Mouse (Mus musculus): Measurements from ENCODE around the gene Trpc4ap. TPM values are rescaled to one million over a fixed set of nuclear protein-coding genes. Genes with fewer than 3 reads are reported as not detected.
A peak's percentile ranks its signal among the peaks of the same experiment; 100 is the strongest.

The Trpc4ap gene
- total RNA-seq, 2 experiments from 2014 or later = 129 to 141 TPM

Small RNA genes within 50 kb of the gene (microRNA-seq; reads per million reads assigned to microRNA genes)
- 6.0 reads per million, percentile 17 among the genes with 10 or more reads in this experiment for gene Mir499

Other genes starting within 250 kb of the Trpc4ap start
- 10 to 100 TPM; 54.8 to 65.8 TPM for gene Ncoa6, start 218.5 kb downstream of the Trpc4ap start, total RNA-seq (2021)
- gene Acss2, start 174.4 kb downstream of the Trpc4ap start, total RNA-seq (2021) = 10 to 100 TPM; 20.5 to 26.1 TPM
- gene Ggt7, start 174.1 kb downstream of the Trpc4ap start, total RNA-seq (2021) = 1 to 10 TPM; 7.5 to 8.2 TPM
- 10 to 100 TPM; 38.7 to 39.6 TPM for gene Gss, start 99.6 kb downstream of the Trpc4ap start, total RNA-seq (2021)
- 1 to 10 TPM in 1 of 2 experiments, under 1 TPM in 1; 0.62 to 1.8 TPM for gene Myh7b, start 81.2 kb downstream of the Trpc4ap start, total RNA-seq (2021)
- 10 to 100 TPM; 42.0 to 43.8 TPM for gene Edem2, start 37.1 kb upstream of the Trpc4ap start, total RNA-seq (2021)
- gene Gm17581, start 43.5 kb upstream of the Trpc4ap start, total RNA-seq (2021) = not detected
- 10 to 100 TPM; 30.2 to 32.7 TPM for gene Procr, start 58.7 kb upstream of the Trpc4ap start, total RNA-seq (2021)
- gene Mmp24, start 83.0 kb upstream of the Trpc4ap start, total RNA-seq (2021) = 1 to 10 TPM; 5.3 to 6.9 TPM
- 10 to 100 TPM; 72.5 to 72.6 TPM for gene BC029722, start 127.0 kb upstream of the Trpc4ap start, total RNA-seq (2021)
- 100 to 1,000 TPM; 137 to 148 TPM for gene Eif6, start 134.5 kb upstream of the Trpc4ap start, total RNA-seq (2021)
- gene Fam83c, start 142.5 kb upstream of the Trpc4ap start, total RNA-seq (2021) = not detected
- gene Uqcc1, start 237.9 kb upstream of the Trpc4ap start, total RNA-seq (2021) = 100 to 1,000 TPM in 1 of 2 experiments, 10 to 100 TPM in 1; 92.3 to 106 TPM
- not detected for gene Gm15557, start 248.3 kb upstream of the Trpc4ap start, total RNA-seq (2021)

Measured in adrenal gland, postnatal 4 days (tissue).